Mouse (Mus musculus) liver, embryonic 15.5 days (tissue): Measurements from ENCODE around the gene Wwox. TPM values are rescaled to one million over a fixed set of nuclear protein-coding genes. Genes with fewer than 3 reads are reported as not detected.
A peak's percentile ranks its signal among the peaks of the same experiment; 100 is the strongest.

ENCODE experiments used
- ATAC-seq: fragments of 200-750 bp; cut with Nextera tagmentation; 2 replicates; pipeline ENCODE4 v1.8.0; 2017; ENCODE audit warnings: moderate number of reproducible peaks, mild to moderate bottlenecking, moderate library complexity; ENCODE audit not compliant: insufficient read depth
- H3K27ac ChIP-seq: fragments of 300-500 bp; sonication (generic); replicated peaks from 2 replicates; pipeline ENCODE4 v1.5.1; 2015; ENCODE audit warnings: mild to moderate bottlenecking, inconsistent platforms
- H3K27me3 ChIP-seq: fragments of 300-500 bp; sonication (generic); 2 replicates; pipeline ENCODE4 v1.6.1; 2015; ENCODE audit warnings: mild to moderate bottlenecking, inconsistent platforms
- H3K36me3 ChIP-seq: fragments of 300-500 bp; sonication (generic); replicated peaks from 2 replicates; pipeline ENCODE4 v1.6.1; 2015; ENCODE audit warnings: moderate library complexity, mild to moderate bottlenecking, inconsistent platforms
- H3K4me1 ChIP-seq: fragments of 300-500 bp; sonication (generic); replicated peaks from 2 replicates; pipeline ENCODE4 v1.6.1; 2015; ENCODE audit warnings: inconsistent platforms
- H3K4me2 ChIP-seq: fragments of 300-500 bp; sonication (generic); 2 replicates; pipeline ENCODE4 v1.6.1; 2015; ENCODE audit warnings: moderate library complexity, mild to moderate bottlenecking, inconsistent platforms
- H3K4me3 ChIP-seq: fragments of 300-500 bp; sonication (generic); replicated peaks from 2 replicates; pipeline ENCODE4 v1.5.1; 2015; ENCODE audit warnings: mild to moderate bottlenecking, inconsistent platforms
- H3K9ac ChIP-seq: fragments of 300-500 bp; sonication (generic); 2 replicates; pipeline ENCODE4 v1.6.1; 2015; ENCODE audit warnings: moderate library complexity, mild to moderate bottlenecking, inconsistent platforms
- H3K9me3 ChIP-seq: fragments of 300-500 bp; sonication (generic); replicated peaks from 2 replicates; pipeline ENCODE4 v1.6.1; 2016; ENCODE audit warnings: inconsistent platforms
- WGBS: fragments of 180-500 bp; shearing (Covaris S2); methylation state at CpG from one replicate; pipeline ENCODE4 v1.1.7; 2015; ENCODE audit warnings: mixed read lengths; ENCODE audit not compliant: insufficient replicate concordance; 5-methylcytosine and 5-hydroxymethylcytosine counted together
- polyA plus RNA-seq: library from polyadenylated mRNA; unstranded; fragments of >200 nt; fragmentation: Nextera tagmentation; extraction: Ambion mirVana; gene quantifications from 2 replicates; pipeline ENCODE4 v1.2.1, GENCODE M21; 2015

Gene Wwox
- polyA plus RNA-seq, 1 experiment from 2014 or later, result 3.5 TPM

GRCm38 (mm10) chr8:115071231-115071630 is 631.8 kb downstream of the Wwox start:
- no peak overlapping the region for H3K4me3 ChIP-seq
- whole genome bisulfite sequencing, result 79% methylated on average over 12 of the region's 12 CpGs
- no peak for ATAC-seq

GRCm38 (mm10) chr8:115078296-115078695 is 638.8 kb downstream of the Wwox start:
- Histone ChIP-seq H3K4me2 (no peak overlapping the region), H3K36me3 (no peaks in the 10 kb centered on the region), H3K9me3 (no peaks in the 10 kb centered on the region), H3K27ac (no peak overlapping the region), H3K9ac (no peak overlapping the region), H3K27me3 (no peaks in the 10 kb centered on the region), H3K4me3 (no peak overlapping the region), H3K4me1 (no peaks in the 10 kb centered on the region)
- ATAC-seq, result no peak
- WGBS, result 72% methylated on average over 7 of the region's 7 CpGs

More at GRCm38 (mm10) chr8:115071231-115071630, 631.8 kb downstream of the Wwox start:
- Histone ChIP-seq H3K36me3 (no peaks in the 10 kb centered on the region), H3K4me2 (no peak overlapping the region), H3K4me1 (no peaks in the 10 kb centered on the region), H3K9me3 (no peaks in the 10 kb centered on the region), H3K27me3 (no peaks in the 10 kb centered on the region), H3K9ac (no peak overlapping the region), H3K27ac (no peak overlapping the region)

- Histone ChIP-seq H3K9ac (no peak overlapping the region), H3K4me3 (no peak overlapping the region), H3K27ac (no peak overlapping the region), H3K4me1 (no peaks in the 10 kb centered on the region), H3K9me3 (no peaks in the 10 kb centered on the region), H3K36me3 (no peaks in the 10 kb centered on the region), H3K4me2 (no peak overlapping the region), H3K27me3 (no peaks in the 10 kb centered on the region)
- no peak for ATAC-seq
- WGBS, result 52% methylated on average over 7 of the region's 7 CpGs
Observed at GRCm38 (mm10) chr8:115081302-115082207, 642.1 kb downstream of the Wwox start.

- H3K9ac ChIP-seq, result no peak overlapping the region
- no peak for ATAC-seq
- H3K4me1 ChIP-seq, result no peaks in the 10 kb centered on the region
- no peak overlapping the region for H3K27ac ChIP-seq
- no peaks in the 10 kb centered on the region for H3K9me3 ChIP-seq
- H3K4me2 ChIP-seq, result no peak overlapping the region
- no peaks in the 10 kb centered on the region for H3K27me3 ChIP-seq
- no peak overlapping the region for H3K4me3 ChIP-seq
- no peaks in the 10 kb centered on the region for H3K36me3 ChIP-seq
Observed at GRCm38 (mm10) chr8:115088162-115088561, 648.7 kb downstream of the Wwox start.

GRCm38 (mm10) chr8:115089744-115090143 is 650.3 kb downstream of the Wwox start:
- H3K4me1 ChIP-seq, result no peaks in the 10 kb centered on the region
- H3K27me3 ChIP-seq, result no peaks in the 10 kb centered on the region
- no peak overlapping the region for H3K27ac ChIP-seq
- WGBS, result 7% methylated on average over 7 of the region's 7 CpGs
- H3K9me3 ChIP-seq, result no peaks in the 10 kb centered on the region
- no peak overlapping the region for H3K4me3 ChIP-seq
- no peaks in the 10 kb centered on the region for H3K36me3 ChIP-seq
- H3K4me2 ChIP-seq, result no peak overlapping the region
- ATAC-seq, result peak; percentile 40; the same call in 1 of the 2 replicates
- no peak overlapping the region for H3K9ac ChIP-seq

GRCm38 (mm10) chr8:115090202-115090601 is 650.7 kb downstream of the Wwox start:
- Histone ChIP-seq H3K9me3 (no peaks in the 10 kb centered on the region), H3K27me3 (no peaks in the 10 kb centered on the region), H3K4me1 (no peaks in the 10 kb centered on the region), H3K27ac (no peak overlapping the region), H3K4me2 (no peak overlapping the region), H3K36me3 (no peaks in the 10 kb centered on the region), H3K9ac (no peak overlapping the region), H3K4me3 (no peak overlapping the region)
- 21% methylated on average over 5 of the region's 5 CpGs for WGBS
- ATAC-seq, result peak; percentile 40; the same call in 1 of the 2 replicates

GRCm38 (mm10) chr8:115095548-115095947 is 656.1 kb downstream of the Wwox start:
- H3K4me2 ChIP-seq, result no peak overlapping the region
- H3K9me3 ChIP-seq, result no peaks in the 10 kb centered on the region
- H3K4me1 ChIP-seq, result no peaks in the 10 kb centered on the region
- H3K27ac ChIP-seq, result no peak overlapping the region
- 62% methylated on average over 4 of the region's 4 CpGs for WGBS
- no peaks in the 10 kb centered on the region for H3K36me3 ChIP-seq
- no peak overlapping the region for H3K9ac ChIP-seq
- no peak overlapping the region for H3K4me3 ChIP-seq
- no peak for ATAC-seq
- H3K27me3 ChIP-seq, result no peaks in the 10 kb centered on the region

GRCm38 (mm10) chr8:115097988-115098562 is 658.6 kb downstream of the Wwox start:
- no peak overlapping the region for H3K4me3 ChIP-seq
- no peaks in the 10 kb centered on the region for H3K36me3 ChIP-seq
- no peaks in the 10 kb centered on the region for H3K4me1 ChIP-seq
- H3K27ac ChIP-seq, result no peak overlapping the region
- H3K27me3 ChIP-seq, result no peaks in the 10 kb centered on the region
- no peak overlapping the region for H3K9ac ChIP-seq
- no peak overlapping the region for H3K4me2 ChIP-seq
- WGBS, result 63% methylated on average over 9 of the region's 9 CpGs
- no peak for ATAC-seq
- H3K9me3 ChIP-seq, result no peaks in the 10 kb centered on the region

- ATAC-seq, result no peak
- no peaks in the 10 kb centered on the region for H3K4me1 ChIP-seq
- H3K27me3 ChIP-seq, result no peaks in the 10 kb centered on the region
- 62% methylated on average over 3 of the region's 3 CpGs for WGBS
- H3K9me3 ChIP-seq, result no peaks in the 10 kb centered on the region
- no peak overlapping the region for H3K27ac ChIP-seq
- no peak overlapping the region for H3K4me2 ChIP-seq
- H3K9ac ChIP-seq, result no peak overlapping the region
- no peaks in the 10 kb centered on the region for H3K36me3 ChIP-seq
- H3K4me3 ChIP-seq, result no peak overlapping the region
Observed at GRCm38 (mm10) chr8:115109309-115109708, 669.9 kb downstream of the Wwox start.

- Histone ChIP-seq H3K27ac (no peak overlapping the region), H3K9ac (no peak overlapping the region), H3K4me1 (no peaks in the 10 kb centered on the region), H3K4me3 (no peak overlapping the region), H3K4me2 (no peak overlapping the region), H3K9me3 (no peaks in the 10 kb centered on the region), H3K36me3 (no peaks in the 10 kb centered on the region), H3K27me3 (no peaks in the 10 kb centered on the region)
- ATAC-seq, result no peak
- 24% methylated on average over 9 of the region's 9 CpGs for WGBS
Observed at GRCm38 (mm10) chr8:115110423-115110822, 671.0 kb downstream of the Wwox start.

- H3K4me2 ChIP-seq, result no peak overlapping the region
- ATAC-seq, result no peak
- WGBS, result 50% methylated on average over 2 of the region's 2 CpGs
- no peak overlapping the region for H3K27ac ChIP-seq
- H3K27me3 ChIP-seq, result no peaks in the 10 kb centered on the region
- H3K4me3 ChIP-seq, result no peak overlapping the region
- no peaks in the 10 kb centered on the region for H3K36me3 ChIP-seq
- no peaks in the 10 kb centered on the region for H3K4me1 ChIP-seq
- no peak overlapping the region for H3K9ac ChIP-seq
- H3K9me3 ChIP-seq, result no peaks in the 10 kb centered on the region
Observed at GRCm38 (mm10) chr8:115112062-115112461, 672.6 kb downstream of the Wwox start.
